9 mouse cellular contexts compared by ENCODE assay signal in the genomic region with DNA sequence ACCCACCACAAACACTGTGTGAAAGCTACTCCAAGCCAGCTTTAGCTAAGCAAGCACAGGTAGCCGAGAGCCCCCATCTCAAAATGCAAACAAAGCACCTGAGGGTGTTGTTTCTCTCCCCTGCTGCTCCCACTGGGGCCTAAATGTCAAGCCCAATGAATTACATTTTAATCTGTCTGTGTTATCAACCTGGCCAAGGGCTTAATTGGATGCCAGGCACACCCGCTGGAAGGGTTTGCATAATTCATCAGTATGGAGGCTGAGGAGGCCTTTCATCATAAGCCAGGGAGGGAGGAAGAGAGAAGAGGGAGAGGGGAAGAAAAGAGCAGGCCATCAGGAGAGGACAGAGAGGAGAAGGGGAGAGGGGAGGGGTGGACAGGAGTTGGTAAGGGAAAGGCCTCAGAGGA. TPM values are rescaled to one million over a fixed set of nuclear protein-coding genes. Genes with fewer than 3 reads are reported as not detected.
DNase-seq lines count a peak whose midpoint lies in the region; ATAC-seq lines count a peak whose summit lies in the region.
"Had no signal": no experiment of that assay in that cellular context is flagged by ENCODE, and none has a peak within 500 bp of the region (broad histone marks: within the 10 kb centered on the region; RNA-seq: fewer than 3 reads in every experiment).

No protein-coding gene starts in this region.

- DNase-seq in heart, adult 8-10 months (ENCODE audit: low spot score), result no peak
- peak; percentile 34 for DNase-seq in right cerebral cortex, postnatal 25 days
- DNase-seq in right cerebral cortex, postnatal 14 days, result no peak
- DNase-seq in layer of hippocampus, postnatal 36 days, result peak; percentile 28 to 52
- DNase-seq in telencephalon, adult 2 months (ENCODE audit: low read depth, low spot score), result peak; percentile 35
- DNase-seq in urinary bladder, adult 18-20 months (ENCODE audit: low spot score in 2 of 2), result no peak

- no peaks in the 10 kb centered on the region for H3K36me3 ChIP-seq in heart, embryonic 14.5 days (ENCODE audit: control insufficient read depth, insufficient read depth, low read length)

- H3K9ac ChIP-seq in heart, embryonic 14.5 days (ENCODE audit: low read length), result no peak overlapping the region

- WGBS in heart, embryonic 14.5 days, result 56% methylated on average over 2 of the region's 2 CpGs

- peaks cover 6% of the 10 kb centered on the region for H3K9me3 ChIP-seq in heart, embryonic 14.5 days (ENCODE audit: control insufficient read depth, low read length)

- H3K4me3 ChIP-seq in heart, embryonic 14.5 days (ENCODE audit: control insufficient read depth in 1 of 2, insufficient read depth in 1 of 2, low read depth in 1 of 2, low read length in 2 of 2), result no peak overlapping the region

- no peaks in the 10 kb centered on the region for H3K27me3 ChIP-seq in heart, embryonic 14.5 days (ENCODE audit: control insufficient read depth, insufficient read depth, low read length)

- no peak overlapping the region for H3K4me2 ChIP-seq in heart, embryonic 14.5 days (ENCODE audit: low read length)

- ATAC-seq in heart, embryonic 14.5 days (ENCODE audit: insufficient number of reproducible peaks, insufficient read depth, low FRiP score, low read depth), result no peak
- ATAC-seq in erythroid progenitor cell, adult 5-6 weeks (replicated peaks; ENCODE audit: low FRiP score, poor library complexity, severe bottlenecking), result no peak

- peaks cover 24 to 25% of the 10 kb centered on the region in 2 experiments for H3K4me1 ChIP-seq in heart, embryonic 14.5 days (ENCODE audit: control insufficient read depth in 2 of 2, insufficient read depth in 2 of 2, low read length in 2 of 2)

- H3K27ac ChIP-seq in heart, embryonic 14.5 days (replicated peaks in 1 of 2; ENCODE audit: control insufficient read depth in 1 of 2, insufficient read depth in 1 of 2, low read depth in 2 of 2, low read length in 2 of 2), result peak overlapping the region; percentile 8 to 96; a peak in 1 of 4 replicates

RNA-seq across cellular contexts. Expression of a gene that starts 36.5 kb away (rescaled TPM):
- polyA plus RNA-seq in heart, embryonic 14.5 days (2014; fragmentation: Nextera tagmentation; extraction: Ambion mirVana), result 0.31 and 0.43 TPM in 2 replicates
- not detected for total RNA-seq in heart, adult 8-10 months (2022)
- total RNA-seq in layer of hippocampus, postnatal 36 days (2021), result 1 to 10 TPM in 1 of 2 experiments, under 1 TPM in 1; 0.73 to 1.7 TPM
- total RNA-seq in erythroid progenitor cell, adult 5-6 weeks (2015; ENCODE audit: low replicate concordance), result not detected in 2 replicates
- total RNA-seq in erythroid progenitor cell, adult 5-6 weeks (2017; ENCODE audit: low replicate concordance), result not detected in 2 replicates
- polyA plus RNA-seq: embryonic facial prominence, embryonic 11.5 days had no signal

Comparison
In these comparisons a context has a peak if more than half of its experiments do, and no peak if none do; other contexts are left out.
1. DNase-seq: peak in right cerebral cortex, postnatal 25 days (single experiment), layer of hippocampus, postnatal 36 days (2 of 2) and telencephalon, adult 2 months (single experiment); none in heart, adult 8-10 months (single experiment), right cerebral cortex, postnatal 14 days (single experiment) and urinary bladder, adult 18-20 months (0 of 2).